Mouse (Mus musculus) cerebellum, adult 11 months (tissue): Measurements from ENCODE around the gene Dnal1.
A peak's percentile ranks its signal among the peaks of the same experiment; 100 is the strongest.

Source experiments
- DNase-seq: peaks from one replicate; pipeline ENCODE4 v3.0.0; 2022

Dnal1 gene

DNA sequence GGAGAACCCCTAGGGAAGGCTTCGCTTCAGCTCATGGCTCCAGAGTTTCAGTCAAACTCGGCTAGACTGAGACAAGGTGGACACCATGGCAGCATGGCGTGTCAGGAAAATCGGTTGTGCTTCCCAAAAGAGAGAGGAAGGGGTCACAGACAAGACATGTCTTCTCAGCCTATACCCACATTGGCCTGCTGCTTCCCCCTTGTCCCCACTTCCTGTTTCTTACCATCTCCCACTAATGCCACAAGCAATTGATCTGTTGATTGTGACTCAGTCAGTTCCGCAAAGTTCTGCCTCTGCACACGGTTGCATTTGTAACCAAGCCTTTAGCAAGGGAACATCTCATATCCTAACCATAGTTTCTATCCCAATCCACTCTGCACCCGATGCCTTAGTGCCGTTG, 15.8 kb downstream of the Dnal1 start:
- DNase-seq = no peak

DNA sequence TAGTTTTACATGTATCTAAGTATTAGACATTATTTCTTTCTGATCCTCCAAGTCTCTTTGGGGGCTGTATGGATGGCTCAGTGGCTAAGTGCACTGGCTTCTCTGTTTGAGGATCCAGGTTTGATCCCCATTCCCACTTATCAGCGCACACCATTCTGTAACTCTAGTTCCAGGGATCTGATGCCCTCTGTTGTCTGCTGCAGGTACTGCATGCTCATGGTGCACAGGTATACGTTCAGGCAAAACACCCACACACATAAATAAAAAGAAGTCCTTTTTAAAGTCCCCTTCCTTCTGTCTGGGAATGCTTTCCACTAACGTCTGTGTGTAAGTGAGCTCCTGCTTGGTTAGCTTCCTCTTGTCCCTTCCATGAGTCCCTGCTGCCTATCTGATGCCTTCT, 18.1 kb downstream of the Dnal1 start:
- no peak for DNase-seq

DNA sequence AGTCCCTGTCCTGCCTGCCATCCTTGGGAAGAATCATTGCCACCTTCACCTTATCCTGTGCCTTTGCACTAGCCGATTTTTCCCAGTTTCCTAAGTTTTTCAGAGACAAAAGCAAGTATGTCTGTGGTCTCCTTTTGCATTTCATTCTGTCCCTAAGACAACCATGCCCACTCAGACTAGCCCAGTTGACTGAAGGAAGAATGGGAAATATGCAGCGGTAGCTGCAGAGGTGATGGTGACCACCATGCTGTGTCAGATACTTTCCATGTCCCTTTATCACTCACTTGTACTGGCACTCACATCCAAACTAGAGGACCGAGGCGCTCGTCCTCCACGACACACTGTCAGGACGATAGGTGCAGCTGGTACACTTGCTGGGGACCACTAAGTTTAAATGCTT, 23.0 kb downstream of the Dnal1 start:
- DNase-seq = no peak

DNA sequence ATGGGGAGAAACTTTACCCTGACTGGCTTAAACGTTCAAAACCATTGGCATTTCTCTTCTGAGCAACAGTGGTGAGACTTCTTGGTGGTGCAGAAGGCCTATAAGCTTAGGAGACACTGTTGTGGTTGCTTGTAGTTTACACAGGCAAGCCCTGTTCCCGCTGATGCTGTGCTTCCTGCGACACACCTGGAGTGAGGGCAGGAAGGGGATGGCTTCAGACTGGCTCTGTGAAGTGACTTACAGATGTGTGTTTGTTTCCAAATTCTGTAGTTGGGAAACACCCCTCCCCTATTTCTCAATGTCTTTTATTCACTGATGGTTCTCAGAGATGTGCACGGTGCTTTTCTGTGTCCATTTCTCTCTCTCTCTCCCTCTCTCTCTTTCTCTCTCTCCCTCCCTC, 26.0 kb downstream of the Dnal1 start:
- no peak for DNase-seq

DNA sequence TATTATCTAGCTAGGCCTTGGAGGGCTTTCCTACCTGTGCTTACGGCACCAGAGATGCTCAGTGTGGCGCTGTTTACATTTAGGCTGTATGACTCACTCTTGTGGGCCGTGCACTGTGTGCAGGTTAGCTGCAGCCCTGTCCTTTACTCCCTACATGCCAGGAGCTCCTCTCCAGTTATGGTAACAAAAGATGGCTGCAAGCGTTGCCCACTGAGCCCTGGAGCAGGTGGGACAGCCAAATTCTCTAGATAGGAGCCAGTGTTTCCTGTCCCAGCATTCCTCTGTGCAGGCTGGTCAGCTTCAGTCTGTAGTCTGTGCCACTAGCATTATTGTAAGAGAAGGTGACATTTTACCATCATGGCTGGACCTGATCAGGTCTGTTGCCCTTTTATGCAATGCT, 27.1 kb downstream of the Dnal1 start:
- no peak for DNase-seq

DNA sequence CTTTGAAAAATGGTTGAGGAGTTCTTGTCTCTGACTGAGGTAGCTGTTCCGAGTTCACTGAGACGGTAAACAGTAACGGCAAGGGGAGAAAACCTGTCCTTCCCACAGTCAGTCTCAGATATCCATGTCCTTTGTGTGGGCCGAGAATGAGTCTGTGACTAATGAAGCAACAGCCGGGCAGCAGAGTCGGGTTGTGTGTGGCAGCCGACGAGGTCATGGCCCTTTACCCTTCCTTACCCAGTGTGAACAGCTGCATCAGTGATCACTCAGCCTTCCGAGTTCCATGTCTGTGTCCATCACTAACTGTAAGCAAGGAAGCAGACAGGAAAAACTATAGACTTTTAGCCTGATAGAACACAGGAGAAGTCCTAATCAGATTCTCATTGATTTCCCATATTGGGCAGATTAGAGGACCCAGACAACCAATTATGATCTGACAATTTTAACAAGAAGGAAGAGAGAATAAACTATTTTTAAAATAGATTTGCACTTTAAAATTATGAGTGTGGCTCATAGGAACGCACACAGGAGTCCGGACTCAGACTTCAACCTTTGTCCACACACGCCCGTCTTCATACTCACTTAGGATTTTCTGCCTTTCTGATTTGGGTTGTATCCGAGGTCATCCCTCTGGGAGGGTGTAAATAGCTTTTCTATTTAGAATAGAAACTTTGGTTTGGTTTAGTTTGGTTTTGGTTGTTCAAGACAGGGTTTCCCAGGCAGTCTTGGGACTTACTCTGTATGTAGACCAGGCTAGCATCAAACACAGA, 28.3 kb downstream of the Dnal1 start:
- no peak for DNase-seq

DNA sequence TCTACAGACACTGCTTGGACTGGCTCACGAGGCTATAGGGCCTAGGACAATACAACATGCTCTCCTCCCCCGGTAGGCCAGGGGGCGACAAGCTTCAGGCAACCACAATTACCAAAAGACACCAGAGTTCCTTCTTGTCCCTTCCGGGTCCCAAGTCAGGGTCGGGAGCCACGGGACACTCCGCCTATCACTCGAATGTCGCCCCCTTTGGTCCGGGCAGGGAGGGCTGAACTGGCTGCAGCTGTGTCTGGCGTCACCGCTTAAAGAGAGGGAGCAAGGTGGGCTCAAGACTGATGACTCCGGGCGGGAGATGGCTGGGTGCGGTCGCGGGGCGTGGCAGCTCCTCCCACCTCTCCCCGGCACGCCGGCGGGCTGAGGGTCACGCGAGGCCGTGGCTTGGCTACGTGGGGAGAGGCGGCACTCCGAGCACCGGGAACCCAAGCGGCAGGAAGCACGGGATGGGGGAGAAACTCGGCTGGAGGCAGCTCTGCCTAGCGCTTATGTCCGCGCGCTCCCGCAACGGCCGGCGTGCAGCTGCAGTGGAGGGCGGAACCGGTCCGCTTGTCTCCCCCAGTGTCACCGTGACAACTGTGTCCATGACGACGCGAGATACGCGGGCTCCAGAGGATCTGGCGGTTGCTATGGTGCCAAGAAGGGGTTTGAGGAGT, 33.9 kb downstream of the Dnal1 start, which contains the start of gene Pnma1:
TSS of gene Pnma1 (minus strand) at position 536 of the 668 bp plus-strand sequence.
- DNase-seq = no peak

DNA sequence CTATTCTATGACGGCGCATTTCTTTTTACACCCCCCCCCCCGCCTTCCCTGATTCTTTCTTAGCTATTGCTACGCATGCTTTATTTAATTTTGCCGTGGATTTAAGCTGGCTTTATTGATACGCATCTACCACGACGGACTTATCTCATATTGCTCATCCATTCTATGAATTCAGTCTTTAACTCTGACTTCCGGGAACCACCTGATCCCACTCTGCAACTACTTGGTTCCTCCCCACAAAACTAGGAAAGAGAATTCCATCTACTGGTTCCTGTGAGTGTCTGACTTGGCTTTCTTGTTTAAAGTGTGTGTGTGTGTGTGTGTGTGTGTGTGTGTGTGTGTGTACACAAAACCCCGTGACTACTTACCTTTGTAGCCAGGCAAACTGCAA, 34.5 kb downstream of the Dnal1 start:
- no peak for DNase-seq

DNA sequence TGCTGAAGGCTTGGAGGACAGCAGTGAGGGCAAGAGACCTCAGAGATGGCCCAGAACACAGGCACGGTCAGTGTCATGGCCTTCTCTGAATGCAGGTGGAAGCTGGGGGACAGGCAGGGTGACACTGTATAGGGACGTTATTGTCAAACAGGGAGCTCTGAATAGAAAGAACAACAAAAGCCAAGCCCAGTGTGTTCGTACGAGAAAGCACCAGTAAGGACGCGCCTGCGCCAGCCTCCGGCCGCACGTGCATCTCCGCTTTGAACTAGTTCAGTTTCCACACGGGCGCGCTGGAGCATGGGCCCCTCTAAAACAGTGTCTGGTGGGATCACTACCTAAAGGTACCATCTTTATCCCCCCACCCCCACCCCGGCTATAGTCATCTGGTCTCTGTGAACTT, 35.8 kb downstream of the Dnal1 start:
- DNase-seq = no peak

DNA sequence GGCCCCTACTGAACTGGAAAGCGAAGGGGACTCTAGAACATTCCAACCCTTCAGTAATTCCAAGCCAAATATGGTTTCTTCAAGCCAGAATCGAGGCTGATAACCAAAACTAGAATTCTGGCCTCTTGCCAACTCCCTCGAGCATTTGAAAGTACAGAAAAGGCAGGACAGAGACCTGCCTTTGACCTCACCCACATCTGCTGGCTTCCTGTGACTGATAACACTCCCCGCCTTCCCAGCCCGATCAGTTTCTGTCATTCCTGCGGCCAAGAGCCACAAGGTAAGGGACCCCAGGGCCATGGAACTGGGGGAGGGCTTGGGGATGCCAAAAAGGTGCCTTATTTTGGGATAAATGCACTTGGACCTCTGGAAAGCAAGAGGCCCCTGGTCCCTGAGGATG, 36.8 kb downstream of the Dnal1 start:
- DNase-seq = no peak

DNA sequence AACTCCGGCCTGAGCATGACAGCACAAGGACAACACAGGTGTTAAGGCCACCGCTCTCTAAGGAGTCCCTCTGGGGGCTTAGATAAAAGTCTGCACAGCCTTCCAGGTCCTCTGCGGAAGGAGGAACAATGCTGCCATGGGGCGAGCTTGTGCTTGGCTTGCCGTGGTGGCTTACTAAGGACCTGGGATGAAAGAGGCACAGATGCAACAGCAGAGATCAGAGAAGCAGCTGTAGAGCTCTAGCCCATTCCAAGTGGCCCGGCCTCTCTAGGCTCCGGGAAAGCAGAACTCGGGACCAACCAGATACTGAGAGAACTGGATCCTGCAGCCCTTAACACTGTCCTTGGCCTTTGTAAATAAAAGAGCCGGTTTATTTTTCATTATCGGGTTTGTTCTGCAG, 37.7 kb downstream of the Dnal1 start:
- no peak for DNase-seq

DNA sequence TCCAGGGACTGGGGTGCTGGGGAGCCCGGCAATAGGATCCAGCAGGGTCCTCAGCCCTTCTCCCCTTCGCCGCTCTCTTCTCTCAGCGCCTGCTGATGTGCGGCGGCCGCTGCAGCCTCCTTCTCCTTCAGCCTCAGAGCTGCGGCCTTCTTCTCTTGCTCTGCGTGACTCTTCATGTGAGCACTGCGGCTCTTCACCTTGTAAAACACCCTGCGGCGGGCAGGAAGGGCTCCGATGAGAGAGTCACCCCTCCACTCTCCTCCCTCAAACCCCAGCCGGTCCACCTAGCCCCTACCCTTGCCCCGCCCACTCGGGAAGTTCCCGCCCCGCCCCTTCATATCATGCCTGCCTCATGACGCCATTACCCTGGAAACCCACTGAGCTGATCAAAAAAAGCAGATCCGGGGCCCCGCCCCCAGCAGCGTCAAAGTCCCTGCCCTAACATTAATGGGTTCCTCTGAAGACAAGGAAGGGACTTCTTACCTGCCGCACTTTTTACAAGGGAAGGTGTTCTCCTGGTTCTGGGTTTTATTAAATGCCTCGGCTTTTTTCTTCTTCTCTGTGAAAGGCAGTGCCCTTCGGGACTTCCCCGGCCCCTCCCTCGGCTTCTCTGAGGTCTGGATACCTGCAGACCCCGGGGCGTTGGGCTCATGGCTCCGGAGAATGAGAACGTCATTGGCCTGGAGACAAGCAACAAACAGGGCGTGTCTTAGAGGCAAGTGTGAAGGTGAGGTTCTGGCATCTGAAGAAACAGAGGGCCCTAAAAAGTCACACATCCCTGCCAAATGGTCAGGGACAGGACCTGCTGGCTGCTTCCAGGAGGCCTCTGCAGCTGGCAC, 38.4 kb downstream of the Dnal1 start:
- DNase-seq = peak; percentile 18

DNA sequence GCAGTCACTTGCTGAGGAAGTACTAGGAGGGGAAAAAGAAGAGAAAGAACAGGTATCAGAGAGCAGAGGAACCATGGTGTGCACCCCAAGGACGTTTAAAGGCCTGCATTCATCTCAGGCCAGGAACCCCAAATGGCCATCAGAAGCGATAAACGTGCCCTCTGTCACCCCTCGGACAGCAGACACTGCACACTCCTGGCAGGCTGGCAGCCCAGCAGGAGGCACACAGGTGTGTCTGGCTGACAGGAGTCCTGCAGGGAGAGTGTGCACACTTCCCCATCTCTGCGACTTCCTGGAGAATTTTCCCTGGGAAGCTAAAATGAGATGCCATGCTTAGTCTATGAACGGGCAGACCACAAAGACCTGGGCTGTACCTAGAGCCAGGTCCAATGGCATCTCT, 39.2 kb downstream of the Dnal1 start:
- DNase-seq = no peak

DNA sequence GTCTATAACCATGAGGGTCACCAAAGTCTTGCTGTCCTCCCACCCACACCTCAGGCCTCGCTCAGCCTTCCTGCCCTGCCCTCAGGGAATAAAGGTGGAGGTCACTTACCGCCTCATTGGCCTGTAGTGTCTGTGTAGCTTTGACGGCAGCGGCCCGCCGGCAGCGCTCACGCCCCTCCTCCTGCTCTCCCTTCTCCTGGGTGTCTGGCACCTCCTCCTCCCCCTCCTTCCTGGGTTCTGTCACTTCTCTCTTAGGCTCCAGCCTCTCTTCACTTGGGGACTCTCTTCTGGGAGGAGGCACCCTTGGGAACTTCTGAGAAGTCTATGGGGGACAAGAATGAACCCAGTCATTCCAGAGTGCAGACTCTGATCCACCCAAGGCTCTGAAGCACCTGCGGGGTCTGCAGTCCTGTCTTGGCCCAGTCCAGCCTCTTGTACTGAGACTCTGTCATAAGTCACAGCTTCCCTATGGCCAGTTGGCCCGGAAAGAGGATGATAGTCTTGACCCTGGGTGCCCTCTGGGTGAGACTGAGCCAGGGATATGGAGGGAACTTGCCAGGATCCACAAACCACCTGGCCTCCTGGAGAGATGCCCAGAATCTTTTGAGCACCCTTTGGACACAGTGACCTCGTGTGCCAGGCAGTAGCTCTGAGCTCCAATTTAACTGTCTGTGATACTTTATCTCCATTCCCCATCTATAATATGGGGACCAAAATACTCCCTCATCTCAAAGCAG, 40.8 kb downstream of the Dnal1 start:
- peak; percentile 91 for DNase-seq

DNA sequence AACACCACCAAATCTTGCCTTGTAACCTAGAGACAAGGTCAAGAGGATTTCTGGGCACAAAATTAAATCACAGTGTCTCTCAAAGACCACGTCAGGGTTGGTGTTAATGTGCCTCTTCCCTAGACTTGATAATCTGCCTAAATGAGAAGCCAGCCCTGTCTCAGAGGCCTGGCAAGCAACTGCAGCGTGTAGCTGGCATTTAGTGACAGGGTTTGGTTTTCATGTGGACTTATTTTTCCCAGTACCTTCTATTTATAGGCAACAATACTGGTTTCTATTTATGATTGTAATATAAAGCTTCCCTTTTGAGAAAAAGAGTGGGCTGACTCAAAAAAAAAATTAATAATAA, 41.3 kb downstream of the Dnal1 start:
- peak; percentile 35 for DNase-seq

DNA sequence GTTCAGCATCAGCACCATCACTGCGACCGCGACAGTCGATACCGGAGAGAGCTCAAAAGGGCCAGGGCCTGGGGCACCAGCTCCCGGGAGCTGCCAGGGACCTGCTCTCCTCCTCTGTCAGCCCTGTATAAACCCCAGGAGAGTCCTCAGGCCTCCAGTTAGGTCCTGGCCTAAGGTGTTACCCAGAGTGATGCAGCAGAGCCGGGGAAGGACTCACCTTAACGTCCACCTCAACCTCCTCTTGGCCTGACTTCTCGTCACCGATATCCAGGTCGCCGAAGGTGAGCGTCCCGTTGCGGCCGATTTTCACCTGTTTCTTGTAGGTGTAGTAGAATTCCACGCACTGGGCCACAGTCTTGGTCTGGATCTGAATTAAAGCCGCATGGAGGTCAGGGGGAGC, 42.0 kb downstream of the Dnal1 start:
- no peak for DNase-seq

DNA sequence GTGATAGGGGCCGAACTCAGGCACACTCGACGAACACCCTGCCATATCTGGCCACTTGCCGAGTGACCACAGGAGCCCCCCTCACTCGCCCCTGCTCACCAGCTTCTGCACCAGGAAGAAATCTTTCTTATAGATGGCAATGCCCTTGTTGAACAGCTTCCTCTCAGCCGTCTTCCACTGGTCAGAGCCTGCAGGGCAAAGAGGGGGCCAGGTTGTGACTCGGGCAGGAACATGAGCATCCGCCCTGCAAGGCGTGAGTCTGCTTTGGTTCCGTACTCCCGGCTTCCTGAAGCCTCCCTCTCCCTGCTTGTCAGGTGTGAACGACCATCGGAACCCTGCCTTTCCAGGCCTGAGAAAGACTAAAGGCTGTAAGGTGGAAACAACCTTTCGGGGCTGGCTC, 44.0 kb downstream of the Dnal1 start:
- no peak for DNase-seq

DNA sequence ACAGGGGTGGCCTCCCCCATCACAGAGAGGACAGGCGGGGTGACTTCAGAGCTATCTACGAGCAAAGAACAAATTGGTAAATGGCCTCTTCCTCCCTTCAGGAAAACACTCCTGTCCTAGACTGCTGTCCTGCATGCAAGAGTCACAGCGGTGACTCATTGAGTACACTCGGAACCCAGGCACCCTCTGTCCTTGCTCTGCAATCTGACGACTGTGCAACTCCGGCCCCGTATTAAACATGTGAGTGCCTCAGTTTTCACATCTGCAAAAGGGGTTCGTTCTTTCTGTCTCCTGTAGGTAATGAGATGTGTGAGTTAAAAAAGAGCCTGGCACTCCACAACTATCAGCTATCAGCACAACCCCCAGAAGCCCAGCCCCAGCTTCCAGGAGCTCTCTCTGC, 46.3 kb downstream of the Dnal1 start:
- DNase-seq = no peak

DNA sequence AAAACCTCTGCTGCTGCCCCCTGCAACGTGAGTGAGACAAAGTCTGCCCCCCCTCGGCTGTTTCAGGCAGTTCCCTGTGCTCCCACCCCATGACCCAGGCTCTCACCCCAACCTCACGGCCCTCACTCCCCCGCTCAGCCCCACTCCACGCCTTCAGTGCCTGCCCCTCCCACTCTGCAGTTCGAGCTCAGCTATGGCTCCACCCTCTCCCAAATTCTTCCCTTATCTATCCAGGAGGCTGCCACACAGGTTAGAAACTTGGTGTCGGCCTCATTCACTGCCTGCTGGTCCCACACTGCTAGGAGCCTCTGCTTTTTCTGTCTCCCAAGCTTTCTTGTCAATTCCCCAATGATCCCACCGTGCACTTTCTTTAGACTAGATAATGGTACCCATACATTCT, 47.0 kb downstream of the Dnal1 start:
- DNase-seq = no peak

DNA sequence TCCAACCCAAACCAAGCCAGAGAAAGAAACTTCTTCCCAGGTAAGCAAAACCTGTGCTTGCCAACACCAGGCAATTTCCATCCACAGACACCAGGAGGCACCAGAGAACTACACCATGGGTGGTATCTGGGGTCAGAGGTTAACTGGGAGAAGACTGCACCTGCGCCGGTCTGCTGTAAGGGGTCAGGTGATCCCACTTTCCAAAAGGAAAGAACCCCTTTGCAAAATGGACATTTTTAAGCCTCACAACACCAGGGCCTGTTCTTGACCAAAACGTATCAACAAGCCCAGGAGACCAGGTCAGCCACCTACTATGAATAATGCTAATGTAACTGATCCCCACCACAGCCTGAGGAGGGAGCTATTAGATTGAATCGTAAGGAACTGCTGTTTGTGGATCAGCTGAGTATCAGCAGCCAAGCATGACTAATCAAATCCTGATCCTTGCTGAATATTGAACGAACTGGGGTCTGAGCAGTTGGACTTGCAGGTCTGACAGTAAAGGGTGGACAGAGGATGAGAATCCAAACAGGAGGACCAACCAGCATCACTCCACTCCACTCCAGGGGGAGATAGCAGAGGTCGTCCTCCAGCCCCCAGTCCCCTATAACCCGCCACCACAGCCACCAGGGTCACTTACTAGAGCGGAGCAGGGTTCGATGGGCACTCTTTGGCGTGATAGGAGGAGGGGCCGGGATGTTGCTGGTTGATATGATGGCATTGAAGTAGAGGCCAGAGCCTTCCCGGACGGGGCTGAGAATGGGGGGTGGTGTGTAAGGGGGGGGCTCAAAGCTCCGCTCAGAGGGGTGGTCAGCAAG, 47.7 kb downstream of the Dnal1 start:
- DNase-seq = no peak

DNA sequence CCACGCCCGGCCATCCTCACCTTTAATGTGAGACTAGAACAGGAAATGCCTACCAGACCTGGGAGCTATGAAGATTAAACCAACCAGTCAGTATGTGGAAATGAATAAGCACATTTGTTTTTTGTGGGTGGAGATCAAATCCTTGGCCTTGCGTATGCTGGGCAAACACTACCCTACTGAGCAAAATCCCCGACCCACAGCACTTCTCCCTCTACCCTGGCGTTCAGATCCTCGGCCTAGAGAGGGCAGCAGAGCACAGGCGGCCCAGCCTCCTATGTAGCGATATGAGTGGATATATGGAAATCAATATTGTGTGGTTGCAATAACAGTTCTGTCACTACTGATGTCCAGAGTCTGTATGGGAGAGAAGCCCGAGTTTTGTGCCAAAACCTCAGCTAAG, 49.0 kb downstream of the Dnal1 start:
- DNase-seq = no peak

DNA sequence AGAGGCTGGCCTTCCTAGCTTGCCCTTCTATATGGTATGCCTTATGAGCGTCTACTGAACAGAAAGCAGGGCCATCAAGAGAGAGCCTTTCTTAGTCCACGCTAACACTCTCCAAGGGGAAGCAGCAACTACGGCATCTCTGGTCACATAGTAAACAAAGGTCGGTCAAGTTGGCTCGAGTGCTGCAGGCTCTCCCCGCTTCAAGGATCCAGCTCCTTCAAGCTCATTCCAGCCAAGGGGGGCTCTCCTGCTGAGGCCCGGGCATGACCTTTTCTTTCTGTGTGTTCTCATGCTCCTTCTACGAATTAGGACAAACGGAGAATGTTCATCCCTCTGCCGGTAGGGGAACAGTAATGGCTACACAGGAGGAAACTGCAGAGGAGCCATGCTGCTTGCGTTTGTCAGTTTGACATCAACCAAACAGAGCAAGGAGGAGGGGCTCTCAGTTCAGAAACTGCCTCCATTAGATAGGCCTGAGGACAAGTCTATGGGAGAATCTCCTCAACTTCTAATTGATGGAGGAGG, 49.5 kb downstream of the Dnal1 start:
- DNase-seq = no peak
